Mouse (Mus musculus) CD8-positive naive resting alpha-beta T cell, adult 2 months (primary cell): ENCODE measurements at regions not wholly inside any gene's neighbourhood (a gene's known extent, or its start where the extent isn't known, plus 50 kb on each side); places are given as distances from the start of the nearest gene placed in this dataset.

ENCODE experiments used
- DNase-seq, 2 experiments: peaks; one replicate each; pipeline ENCODE4 v3.0.0; 2022; ENCODE audit warnings: low read depth in 2 of 2, low spot score in 2 of 2

- no peak for DNase-seq
These were observed 216.1 kb upstream of the Rreb1 start for GRCm38 (mm10) chr13:37562141-37562540.

GRCm38 (mm10) chr13:37562652-37563051, 215.5 kb upstream of the Rreb1 start:
- peak in 1 of 2 experiments; percentile 56 for DNase-seq

- no peak for DNase-seq
These were observed 209.1 kb upstream of the Rreb1 start for GRCm38 (mm10) chr13:37569051-37569450.

GRCm38 (mm10) chr13:37569486-37569885, 208.7 kb upstream of the Rreb1 start:
- DNase-seq = no peak

GRCm38 (mm10) chr13:37572983-37573382, 205.2 kb upstream of the Rreb1 start:
- DNase-seq = no peak

- no peak for DNase-seq
These were observed 199.0 kb upstream of the Rreb1 start for GRCm38 (mm10) chr13:37579231-37579630.

GRCm38 (mm10) chr13:37579775-37580174, 198.4 kb upstream of the Rreb1 start:
- DNase-seq = no peak

- no peak for DNase-seq
These were observed 197.4 kb upstream of the Rreb1 start for GRCm38 (mm10) chr13:37580806-37581205.

GRCm38 (mm10) chr13:37581374-37581773, 196.8 kb upstream of the Rreb1 start:
- DNase-seq = no peak

- DNase-seq = no peak
These were observed 192.7 kb upstream of the Rreb1 start for GRCm38 (mm10) chr13:37585476-37585875.

GRCm38 (mm10) chr13:37586511-37586910, 191.7 kb upstream of the Rreb1 start:
- no peak for DNase-seq

- DNase-seq = no peak
These were observed 190.3 kb upstream of the Rreb1 start for GRCm38 (mm10) chr13:37587911-37588310.

- no peak for DNase-seq
These were observed 189.5 kb upstream of the Rreb1 start for GRCm38 (mm10) chr13:37588528-37589176.

- no peak for DNase-seq
These were observed 186.1 kb upstream of the Rreb1 start for GRCm38 (mm10) chr13:37592149-37592548.

- no peak for DNase-seq
These were observed 183.0 kb upstream of the Rreb1 start for GRCm38 (mm10) chr13:37595196-37595595.

- DNase-seq = peak in 1 of 2 experiments; percentile 9
These were observed 180.6 kb upstream of the Rreb1 start for GRCm38 (mm10) chr13:37597575-37597974.

GRCm38 (mm10) chr13:37598165-37598775, 179.9 kb upstream of the Rreb1 start:
- no peak for DNase-seq

- no peak for DNase-seq
These were observed 178.5 kb upstream of the Rreb1 start for GRCm38 (mm10) chr13:37599679-37600078.

GRCm38 (mm10) chr13:37600172-37600571, 178.0 kb upstream of the Rreb1 start:
- no peak for DNase-seq

- no peak for DNase-seq
These were observed 177.1 kb upstream of the Rreb1 start for GRCm38 (mm10) chr13:37601068-37601467.

- no peak for DNase-seq
These were observed 175.9 kb upstream of the Rreb1 start for GRCm38 (mm10) chr13:37602256-37602655.

- no peak for DNase-seq
These were observed 174.8 kb upstream of the Rreb1 start for GRCm38 (mm10) chr13:37603226-37603994.
